In the genomic region with DNA sequence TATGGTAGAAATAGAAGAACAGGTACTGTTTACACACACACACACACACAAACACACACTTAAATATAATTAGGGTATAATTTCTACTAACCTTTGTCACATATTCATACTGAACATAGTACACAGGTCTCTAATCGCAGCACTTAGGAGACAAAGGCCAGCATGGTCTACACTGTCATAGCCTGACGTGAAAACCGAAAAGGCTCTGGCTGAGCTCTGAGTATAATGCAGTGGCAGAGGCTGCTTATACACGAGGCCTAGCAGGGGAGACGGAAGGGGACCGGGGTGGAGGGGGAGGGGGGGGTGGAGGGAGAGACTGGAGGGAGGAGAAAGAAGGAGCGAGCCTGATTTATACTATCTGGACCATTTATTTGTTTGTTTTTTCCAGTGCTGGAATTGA, we compare ENCODE assay signal across 24 mouse cellular contexts. TPM values are rescaled to one million over a fixed set of nuclear protein-coding genes. Genes with fewer than 3 reads are reported as not detected.
DNase-seq lines count a peak whose midpoint lies in the region; ATAC-seq and TF ChIP-seq lines count a peak whose summit lies in the region.
"Had no signal": no experiment of that assay in that cellular context is flagged by ENCODE, and none has a peak within 500 bp of the region (broad histone marks: within the 10 kb centered on the region; RNA-seq: fewer than 3 reads in every experiment).

No protein-coding gene starts in this region.

- no peaks in the 10 kb centered on the region for H3K27me3 ChIP-seq in heart, adult 2 months (ENCODE audit: control insufficient read depth, insufficient read depth, low read length)
- no peaks in the 10 kb centered on the region for H3K27me3 ChIP-seq in heart, embryonic 11.5 days (ENCODE audit: control insufficient read depth, insufficient read depth, low read length)
- H3K27me3 ChIP-seq in heart, postnatal 0 days (ENCODE audit: control insufficient read depth, insufficient read depth, low read length) = no peaks in the 10 kb centered on the region
- H3K27me3 ChIP-seq in heart, embryonic 12.5 days (replicated peaks) = no peaks in the 10 kb centered on the region
- no peaks in the 10 kb centered on the region for H3K27me3 ChIP-seq in kidney, embryonic 16.5 days (ENCODE audit: insufficient read depth, low read length)
- H3K27me3 ChIP-seq: heart, embryonic 15.5 days; hindbrain, embryonic 12.5 days had no signal

- H3K4me1 ChIP-seq in heart, adult 2 months (ENCODE audit: control insufficient read depth, insufficient read depth, low read length) = peaks cover 4% of the 10 kb centered on the region
- H3K4me1 ChIP-seq in heart, embryonic 11.5 days (ENCODE audit: control insufficient read depth, insufficient read depth, low read length) = peaks cover 13% of the 10 kb centered on the region
- H3K4me1 ChIP-seq in heart, postnatal 0 days (ENCODE audit: control insufficient read depth, insufficient read depth) = peaks cover 10% of the 10 kb centered on the region; the same call in 1 of the 2 replicates
- H3K4me1 ChIP-seq in heart, embryonic 12.5 days (replicated peaks) = peaks cover 21% of the 10 kb centered on the region
- H3K4me1 ChIP-seq in kidney, embryonic 16.5 days (ENCODE audit: insufficient read depth, low read length) = no peaks in the 10 kb centered on the region
- H3K4me1 ChIP-seq: forebrain, embryonic 10.5 days; hindbrain, embryonic 12.5 days had no signal

- peak overlapping the region; percentile 38; the same call in 1 of the 2 replicates for H3K27ac ChIP-seq in heart, adult 2 months
- no peak overlapping the region for H3K27ac ChIP-seq in heart, embryonic 11.5 days (ENCODE audit: low read depth, low read length)
- no peak overlapping the region for H3K27ac ChIP-seq in heart, postnatal 0 days (ENCODE audit: low read depth)
- no peak overlapping the region for H3K27ac ChIP-seq in heart, embryonic 12.5 days (ENCODE audit: poor library complexity, severe bottlenecking)
- H3K27ac ChIP-seq in kidney, embryonic 16.5 days (ENCODE audit: low read length) = no peak overlapping the region
- H3K27ac ChIP-seq: forebrain, embryonic 10.5 days; heart, embryonic 15.5 days; hindbrain, embryonic 12.5 days; hindbrain, postnatal 0 days had no signal

- intact Hi-C loops in heart, adult 2 months (cut with DNase I) = no loop called here

- ATAC-seq in heart, embryonic 11.5 days (replicated peaks; ENCODE audit: insufficient number of reproducible peaks, low FRiP score, low TSS enrichment) = no peak
- ATAC-seq in heart, postnatal 0 days (ENCODE audit: insufficient read depth, low read depth) = peak; percentile 48; the same call in 1 of the 2 replicates
- no peak for ATAC-seq in heart, embryonic 12.5 days (ENCODE audit: insufficient number of reproducible peaks, low FRiP score)
- ATAC-seq in kidney, embryonic 16.5 days (ENCODE audit: low FRiP score, low TSS enrichment) = peak; percentile 69
- ATAC-seq: CD4-positive, CD25-positive, alpha-beta regulatory T cell, adult 4 months; forebrain, embryonic 14.5 days; hindbrain, postnatal 0 days; inflammation-experienced regulatory T-cells, adult 6 months had no signal

- no peak overlapping the region for H3K4me2 ChIP-seq in heart, embryonic 11.5 days
- no peak overlapping the region for H3K4me2 ChIP-seq in heart, postnatal 0 days (ENCODE audit: low read depth, low read length)
- H3K4me2 ChIP-seq in heart, embryonic 12.5 days = no peak overlapping the region
- H3K4me2 ChIP-seq in kidney, embryonic 16.5 days (replicated peaks; ENCODE audit: low read depth, low read length) = no peak overlapping the region
- H3K4me2 ChIP-seq: heart, embryonic 15.5 days; hindbrain, embryonic 12.5 days had no signal

- TF ChIP-seq CTCF in heart, adult 2 months (IDR thresholded peaks at IDR 0.05) = no peak
- no peak for TF ChIP-seq CTCF in heart, postnatal 0 days (IDR thresholded peaks at IDR 0.05; ENCODE audit: low read depth)

- TF ChIP-seq EP300 in heart, adult 2 months (IDR thresholded peaks at IDR 0.05; ENCODE audit: insufficient read depth, low read depth, low read length) = no peak
- TF ChIP-seq EP300 in heart, postnatal 0 days (IDR thresholded peaks at IDR 0.05; ENCODE audit: low read depth) = no peak

- no peak overlapping the region for H3K4me3 ChIP-seq in heart, adult 2 months
- no peak overlapping the region for H3K4me3 ChIP-seq in heart, embryonic 11.5 days (ENCODE audit: low read depth, low read length)
- no peak overlapping the region for H3K4me3 ChIP-seq in heart, postnatal 0 days (ENCODE audit: low read depth, low read length)
- no peak overlapping the region for H3K4me3 ChIP-seq in heart, embryonic 12.5 days
- no peak overlapping the region for H3K4me3 ChIP-seq in kidney, embryonic 16.5 days (ENCODE audit: low read length)
- H3K4me3 ChIP-seq: forebrain, embryonic 10.5 days; heart, embryonic 15.5 days; hindbrain, embryonic 12.5 days had no signal

- TF ChIP-seq POLR2A in heart, adult 2 months (IDR thresholded peaks at IDR 0.05; ENCODE audit: insufficient read depth, low read depth, low read length) = no peak

- no peak for DNase-seq in heart, adult 2 months
- no peak for DNase-seq in heart, postnatal 0 days (ENCODE audit: low spot score)
- DNase-seq in kidney, postnatal 10 days = no peak
- DNase-seq: adrenal gland, adult 2 months; adrenal gland, postnatal 14 days; cerebellum, adult 11 months; cerebellum, adult 2 months; cerebellum, adult 9-11 months; cerebellum, postnatal 25 days; gastrocnemius, postnatal 25 days; heart, postnatal 14 days; kidney, adult 11 months; kidney, adult 8-10 months had no signal

- no peaks in the 10 kb centered on the region for H3K79me2 ChIP-seq in heart, adult 2 months (replicated peaks; ENCODE audit: control insufficient read depth, insufficient read depth, low read length)

- H3K9ac ChIP-seq in heart, adult 2 months (ENCODE audit: low read depth, low read length) = no peak overlapping the region
- H3K9ac ChIP-seq in heart, embryonic 11.5 days (ENCODE audit: low read depth, low read length) = no peak overlapping the region
- H3K9ac ChIP-seq in heart, postnatal 0 days (replicated peaks; ENCODE audit: low read depth, low read length) = no peak overlapping the region
- H3K9ac ChIP-seq in heart, embryonic 12.5 days = no peak overlapping the region
- H3K9ac ChIP-seq in kidney, embryonic 16.5 days (replicated peaks; ENCODE audit: low read length) = no peak overlapping the region
- H3K9ac ChIP-seq: heart, embryonic 15.5 days; hindbrain, embryonic 12.5 days had no signal

- no peaks in the 10 kb centered on the region for H3K36me3 ChIP-seq in heart, adult 2 months (ENCODE audit: control insufficient read depth, insufficient read depth, low read length)
- H3K36me3 ChIP-seq in heart, embryonic 11.5 days (ENCODE audit: control insufficient read depth, insufficient read depth, low read length) = no peaks in the 10 kb centered on the region
- peaks cover 14% of the 10 kb centered on the region for H3K36me3 ChIP-seq in heart, postnatal 0 days (replicated peaks; ENCODE audit: control insufficient read depth, insufficient read depth, low read length)
- H3K36me3 ChIP-seq in heart, embryonic 12.5 days = peaks cover 18% of the 10 kb centered on the region
- H3K36me3 ChIP-seq in kidney, embryonic 16.5 days (ENCODE audit: insufficient read depth, low read length) = peaks cover 19% of the 10 kb centered on the region

- WGBS in heart, adult 2 months = 73% methylated on average over 7 of the region's 7 CpGs
- WGBS in heart, embryonic 11.5 days (ENCODE audit: insufficient replicate concordance) = 69% methylated on average over 7 of the region's 7 CpGs
- WGBS in heart, postnatal 0 days = 50% methylated on average over 7 of the region's 7 CpGs
- WGBS in heart, embryonic 12.5 days = 72% methylated on average over 7 of the region's 7 CpGs
- WGBS in kidney, embryonic 16.5 days = 69% methylated on average over 7 of the region's 7 CpGs

- H3K9me3 ChIP-seq in heart, embryonic 11.5 days (replicated peaks; ENCODE audit: control insufficient read depth, low read length) = no peaks in the 10 kb centered on the region
- no peaks in the 10 kb centered on the region for H3K9me3 ChIP-seq in heart, postnatal 0 days (replicated peaks; ENCODE audit: control insufficient read depth, low read length)
- no peaks in the 10 kb centered on the region for H3K9me3 ChIP-seq in heart, embryonic 12.5 days (replicated peaks)
- H3K9me3 ChIP-seq in kidney, embryonic 16.5 days (ENCODE audit: low read length) = no peaks in the 10 kb centered on the region
- H3K9me3 ChIP-seq: forebrain, embryonic 10.5 days; heart, embryonic 15.5 days; hindbrain, embryonic 12.5 days had no signal

RNA-seq across cellular contexts. Expression of gene Atg4b, which starts 29.7 kb away (rescaled TPM):
- 10 to 100 TPM; 33.6 to 36.4 TPM for total RNA-seq in heart, adult 2 months (2021)
- 27.7 and 33.4 TPM in 2 replicates for polyA plus RNA-seq in heart, adult 2 months (2012; rRNA removed)
- 70.6 and 70.9 TPM in 2 replicates for polyA plus RNA-seq in heart, embryonic 11.5 days (2014; fragmentation: Nextera tagmentation; extraction: Ambion mirVana)
- 22.3 and 47.8 TPM in 2 replicates for total RNA-seq in heart, postnatal 0 days (2014; rRNA removed; ENCODE audit: low replicate concordance)
- 50.3 and 61.1 TPM in 2 replicates for polyA plus RNA-seq in heart, postnatal 0 days (2015; fragmentation: Nextera tagmentation; extraction: Ambion mirVana)
- polyA plus RNA-seq in heart, embryonic 12.5 days (2016; fragmentation: Nextera tagmentation; extraction: Ambion mirVana) = 68.1 and 73.1 TPM in 2 replicates
- 85.3 and 95.0 TPM in 2 replicates for polyA plus RNA-seq in kidney, embryonic 16.5 days (2015; fragmentation: Nextera tagmentation; extraction: Ambion mirVana)

RNA-seq across cellular contexts. Expression of gene Thap4, which starts 33.1 kb away (rescaled TPM):
- 10 to 100 TPM; 75.0 to 80.4 TPM for total RNA-seq in heart, adult 2 months (2021)
- 69.0 and 76.9 TPM in 2 replicates for polyA plus RNA-seq in heart, adult 2 months (2012; rRNA removed)
- 49.5 and 53.3 TPM in 2 replicates for polyA plus RNA-seq in heart, embryonic 11.5 days (2014; fragmentation: Nextera tagmentation; extraction: Ambion mirVana)
- 57.2 and 81.4 TPM in 2 replicates for total RNA-seq in heart, postnatal 0 days (2014; rRNA removed; ENCODE audit: low replicate concordance)
- 53.9 and 56.7 TPM in 2 replicates for polyA plus RNA-seq in heart, postnatal 0 days (2015; fragmentation: Nextera tagmentation; extraction: Ambion mirVana)
- polyA plus RNA-seq in heart, embryonic 12.5 days (2016; fragmentation: Nextera tagmentation; extraction: Ambion mirVana) = 47.2 and 51.8 TPM in 2 replicates
- 74.5 and 75.3 TPM in 2 replicates for polyA plus RNA-seq in kidney, embryonic 16.5 days (2015; fragmentation: Nextera tagmentation; extraction: Ambion mirVana)

RNA-seq across cellular contexts. Expression of gene Bok, which starts 36.1 kb away (rescaled TPM):
- total RNA-seq in heart, adult 2 months (2021) = 1 to 10 TPM; 3.0 to 3.1 TPM
- polyA plus RNA-seq in heart, adult 2 months (2012; rRNA removed) = 5.9 and 9.0 TPM in 2 replicates
- 29.2 and 33.2 TPM in 2 replicates for polyA plus RNA-seq in heart, embryonic 11.5 days (2014; fragmentation: Nextera tagmentation; extraction: Ambion mirVana)
- 50.8 and 61.5 TPM in 2 replicates for total RNA-seq in heart, postnatal 0 days (2014; rRNA removed; ENCODE audit: low replicate concordance)
- polyA plus RNA-seq in heart, postnatal 0 days (2015; fragmentation: Nextera tagmentation; extraction: Ambion mirVana) = 25.6 and 27.6 TPM in 2 replicates
- 48.1 and 50.0 TPM in 2 replicates for polyA plus RNA-seq in heart, embryonic 12.5 days (2016; fragmentation: Nextera tagmentation; extraction: Ambion mirVana)
- 98.3 and 108 TPM in 2 replicates for polyA plus RNA-seq in kidney, embryonic 16.5 days (2015; fragmentation: Nextera tagmentation; extraction: Ambion mirVana)
- total RNA-seq: MEL had no signal
- polyA plus RNA-seq: CD4-positive, CD25-positive, alpha-beta regulatory T cell, adult 4 months; inflammation-experienced regulatory T-cells, adult 6 months had no signal

Comparison
In these comparisons a context has a peak if more than half of its experiments do, and no peak if none do; other contexts are left out.
1. ATAC-seq: peak in heart, postnatal 0 days (single experiment) and kidney, embryonic 16.5 days (single experiment); none in heart, embryonic 11.5 days (single experiment) and heart, embryonic 12.5 days (single experiment).